Mouse (Mus musculus) WW6 (cell line): Measurements from ENCODE around the gene Kng1.
"Not testable (repeated sequence)": the region's sequence is repeated elsewhere in the genome, so short reads cannot be mapped to it uniquely, and the experiment has no call there.

Experiments
- DNase-seq: peaks from one replicate; pipeline ENCODE4 v3.0.0-alpha.2; 2013; ENCODE audit warnings: low read depth, low spot score

Gene Kng1

GRCm38 (mm10) chr16:23057668-23058447 lies at the start of gene Kng1:
Kng1 (plus strand) TSS chr16:23057865.
- not testable (repeated sequence) for DNase-seq

- DNase-seq: not testable (repeated sequence)
Measured at GRCm38 (mm10) chr16:23013786-23014185, 43.9 kb upstream of the Kng1 start.

- DNase-seq: not testable (repeated sequence)
Measured at GRCm38 (mm10) chr16:23014645-23015044, 43.0 kb upstream of the Kng1 start.

- not testable (repeated sequence) for DNase-seq
Measured at GRCm38 (mm10) chr16:23020571-23020970, 37.1 kb upstream of the Kng1 start.

GRCm38 (mm10) chr16:23025111-23025510 lies 32.6 kb upstream of the Kng1 start:
- no peak for DNase-seq

GRCm38 (mm10) chr16:23026582-23026981 lies 31.1 kb upstream of the Kng1 start:
- DNase-seq: no peak

GRCm38 (mm10) chr16:23027341-23027740 lies 30.3 kb upstream of the Kng1 start:
- not testable (repeated sequence) for DNase-seq

- DNase-seq: not testable (repeated sequence)
Measured at GRCm38 (mm10) chr16:23028966-23029600, 28.6 kb upstream of the Kng1 start, which contains the start of gene Kng2. Kng2 (minus strand) TSS chr16:23029482.

GRCm38 (mm10) chr16:23030673-23031435 lies 26.8 kb upstream of the Kng1 start:
- DNase-seq: peak; percentile 29

- no peak for DNase-seq
Measured at GRCm38 (mm10) chr16:23033673-23034072, 24.0 kb upstream of the Kng1 start.

- DNase-seq: no peak
Measured at GRCm38 (mm10) chr16:23037744-23038143, 19.9 kb upstream of the Kng1 start.

- no peak for DNase-seq
Measured at GRCm38 (mm10) chr16:23039281-23039680, 18.4 kb upstream of the Kng1 start.

- no peak for DNase-seq
Measured at GRCm38 (mm10) chr16:23040876-23041275, 16.8 kb upstream of the Kng1 start.

GRCm38 (mm10) chr16:23046319-23046718 lies 11.3 kb upstream of the Kng1 start:
- DNase-seq: no peak

GRCm38 (mm10) chr16:23059630-23060029 lies 2.0 kb downstream of the Kng1 start:
- not testable (repeated sequence) for DNase-seq

- DNase-seq: not testable (repeated sequence)
Measured at GRCm38 (mm10) chr16:23060781-23061325, 3.2 kb downstream of the Kng1 start.

GRCm38 (mm10) chr16:23077516-23077915 lies 19.9 kb downstream of the Kng1 start:
- not testable (repeated sequence) for DNase-seq

- not testable (repeated sequence) for DNase-seq
Measured at GRCm38 (mm10) chr16:23087159-23087558, 29.5 kb downstream of the Kng1 start.

GRCm38 (mm10) chr16:23087712-23088111 lies 30.0 kb downstream of the Kng1 start:
- DNase-seq: not testable (repeated sequence)

GRCm38 (mm10) chr16:23088491-23088890 lies 30.8 kb downstream of the Kng1 start:
- not testable (repeated sequence) for DNase-seq

GRCm38 (mm10) chr16:23091345-23091744 lies 33.7 kb downstream of the Kng1 start:
- DNase-seq: not testable (repeated sequence)
